Mouse (Mus musculus) gastrocnemius, postnatal 10 days (tissue): Measurements from ENCODE around the gene Rc3h2. TPM values are rescaled to one million over a fixed set of nuclear protein-coding genes. Genes with fewer than 3 reads are reported as not detected.
A peak's percentile ranks its signal among the peaks of the same experiment; 100 is the strongest.

Experiments
- DNase-seq: peaks from one replicate; pipeline ENCODE4 v3.0.0; 2021; ENCODE audit warnings: mixed read lengths
- total RNA-seq, 2 experiments: library from RNA; stranded (reverse); gene quantifications; 2 replicates each; pipeline ENCODE4 v1.2.3; 2021

Gene Rc3h2
- total RNA-seq, 2 experiments from 2014 or later = 33.2 to 42.5 TPM

GRCm38 (mm10) chr2:37338497-37339187 lies 84.1 kb downstream of the Rc3h2 start:
- DNase-seq = peak; percentile 47

DNA sequence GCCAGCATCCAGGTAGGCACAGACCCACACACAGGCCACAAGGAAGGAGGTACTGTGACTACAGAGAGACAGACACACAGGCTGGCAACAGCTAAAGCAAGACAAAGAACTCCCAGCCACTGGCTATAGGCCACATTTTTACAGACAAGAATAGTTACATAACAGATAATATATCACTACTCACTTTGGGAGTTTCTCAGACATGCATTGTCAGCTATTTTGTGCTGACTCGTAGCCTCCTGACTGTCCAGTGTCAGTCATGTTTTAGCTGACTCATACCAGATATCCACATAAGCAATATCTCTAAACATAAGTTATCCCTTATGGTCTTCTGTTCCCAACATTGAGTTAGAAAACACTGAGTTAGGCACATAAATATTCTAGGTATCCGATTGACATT lies 89.4 kb downstream of the Rc3h2 start:
- no peak for DNase-seq

DNA sequence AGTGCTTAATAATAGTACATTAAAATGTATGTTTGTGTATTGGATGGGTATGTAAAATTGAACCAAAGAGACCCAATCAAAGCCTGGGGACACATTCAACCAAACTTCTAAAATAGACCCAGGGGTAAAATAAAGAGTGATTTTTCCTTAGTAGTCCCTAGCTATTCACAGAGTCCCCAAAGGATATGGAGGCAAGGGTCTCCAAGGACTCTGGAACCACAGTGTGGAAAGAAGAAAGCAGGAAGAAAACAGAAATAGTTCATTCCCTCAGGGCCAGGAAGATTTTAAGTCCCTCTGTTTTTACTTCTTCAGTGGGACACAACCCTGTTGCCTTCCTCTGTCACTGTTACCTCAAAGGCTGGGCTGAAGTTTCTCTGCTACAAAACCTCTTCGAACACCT lies 96.5 kb downstream of the Rc3h2 start, which contains the start of gene Olfr368:
Gene Olfr368, plus strand, starts transcription at position 301 of the 400 bp plus-strand sequence.
- no peak for DNase-seq

Other genes with a start within 250 kb of the Rc3h2 start
- not detected for gene Olfr365, start 234.7 kb downstream of the Rc3h2 start, total RNA-seq
- gene Olfr366, start 211.3 kb downstream of the Rc3h2 start, total RNA-seq = not detected
- gene Olfr368, start 96.4 kb downstream of the Rc3h2 start, total RNA-seq = not detected
- gene Pdcl, start 63.6 kb downstream of the Rc3h2 start, total RNA-seq = 10 to 100 TPM; 21.6 to 26.2 TPM
- 1 to 10 TPM; 2.5 to 4.4 TPM for gene Zbtb26, start 20.2 kb upstream of the Rc3h2 start, total RNA-seq
- gene Zbtb6, start 20.3 kb upstream of the Rc3h2 start, total RNA-seq = 1 to 10 TPM; 4.4 to 4.7 TPM
- 10 to 100 TPM; 32.5 to 40.7 TPM for gene Rabgap1, start 20.4 kb upstream of the Rc3h2 start, total RNA-seq
- gene Gpr21, start 93.4 kb upstream of the Rc3h2 start, total RNA-seq = 1 to 10 TPM; 1.0 to 1.4 TPM